Mouse (Mus musculus): ENCODE data around the gene Begain. TPM values are rescaled to one million over a fixed set of nuclear protein-coding genes. Genes with fewer than 3 reads are reported as not detected.

Gene Begain
- polyA plus RNA-seq, 1 experiment from 2014 or later: 10.6 TPM

- 61% methylated on average over 4 of the region's 4 CpGs for WGBS
Measured at GRCm38 (mm10) chr12:109057736-109058135, 10.3 kb downstream of the Begain start.

GRCm38 (mm10) chr12:109053020-109053806, 14.8 kb downstream of the Begain start:
- DNase-seq (peak; percentile 34), ATAC-seq (ENCODE audit: insufficient read depth) (peak; percentile 51; the same call in 1 of the 2 replicates)
- Histone ChIP-seq H3K4me1 (ENCODE audit: insufficient read depth) (no peaks in the 10 kb centered on the region), H3K36me3 (ENCODE audit: insufficient read depth) (no peaks in the 10 kb centered on the region), H3K27ac (ENCODE audit: low read depth) (no peak overlapping the region), H3K27me3 (ENCODE audit: insufficient read depth, low read length) (peaks cover 60% of the 10 kb centered on the region), H3K4me3 (ENCODE audit: low read depth, low read length) (peak overlapping the region; percentile 55), H3K9ac (peak overlapping the region; percentile 57), H3K4me2 (peak overlapping the region; percentile 94), H3K9me3 (ENCODE audit: low read depth, low read length) (no peaks in the 10 kb centered on the region)
- TF ChIP-seq CTCF (IDR thresholded peaks at IDR 0.05; ENCODE audit: low read depth): no peak
- WGBS: under 1% methylated on average over 90 of the region's 105 CpGs

More at GRCm38 (mm10) chr12:109057736-109058135, 10.3 kb downstream of the Begain start:
- Histone ChIP-seq H3K27me3 (ENCODE audit: insufficient read depth, low read length) (peaks cover 34% of the 10 kb centered on the region), H3K9ac (no peak overlapping the region), H3K4me2 (no peak overlapping the region), H3K36me3 (ENCODE audit: insufficient read depth) (no peaks in the 10 kb centered on the region), H3K27ac (ENCODE audit: low read depth) (no peak overlapping the region), H3K4me3 (ENCODE audit: low read depth, low read length) (no peak overlapping the region), H3K9me3 (ENCODE audit: low read depth, low read length) (no peaks in the 10 kb centered on the region), H3K4me1 (ENCODE audit: insufficient read depth) (no peaks in the 10 kb centered on the region)
- no peak for DNase-seq
- ATAC-seq (ENCODE audit: insufficient read depth): no peak
- TF ChIP-seq CTCF (IDR thresholded peaks at IDR 0.05; ENCODE audit: low read depth): no peak

GRCm38 (mm10) chr12:109049949-109050348, 18.1 kb downstream of the Begain start:
- Histone ChIP-seq H3K4me1 (ENCODE audit: insufficient read depth) (no peaks in the 10 kb centered on the region), H3K4me3 (ENCODE audit: low read depth, low read length) (no peak overlapping the region), H3K9me3 (ENCODE audit: low read depth, low read length) (no peaks in the 10 kb centered on the region), H3K9ac (no peak overlapping the region), H3K27ac (ENCODE audit: low read depth) (no peak overlapping the region), H3K4me2 (no peak overlapping the region), H3K27me3 (ENCODE audit: insufficient read depth, low read length) (peaks cover 48% of the 10 kb centered on the region), H3K36me3 (ENCODE audit: insufficient read depth) (no peaks in the 10 kb centered on the region)
- TF ChIP-seq CTCF (IDR thresholded peaks at IDR 0.05; ENCODE audit: low read depth): no peak
- no peak for DNase-seq
- no peak for ATAC-seq (ENCODE audit: insufficient read depth)
- 77% methylated on average over 4 of the region's 4 CpGs for WGBS

- WGBS: 77% methylated on average over 7 of the region's 7 CpGs
- DNase-seq (no peak), ATAC-seq (ENCODE audit: insufficient read depth) (no peak)
- peaks cover 6% of the 10 kb centered on the region; the same call in 1 of the 2 replicates for H3K27me3 ChIP-seq (ENCODE audit: insufficient read depth, low read length)
- H3K9me3 ChIP-seq (ENCODE audit: low read depth, low read length): no peaks in the 10 kb centered on the region
- no peak overlapping the region for H3K4me3 ChIP-seq (ENCODE audit: low read depth, low read length)
- TF ChIP-seq CTCF (IDR thresholded peaks at IDR 0.05; ENCODE audit: low read depth): no peak
- no peaks in the 10 kb centered on the region for H3K36me3 ChIP-seq (ENCODE audit: insufficient read depth)
- H3K4me2 ChIP-seq: no peak overlapping the region
- no peaks in the 10 kb centered on the region for H3K4me1 ChIP-seq (ENCODE audit: insufficient read depth)
- H3K9ac ChIP-seq: no peak overlapping the region
- no peak overlapping the region for H3K27ac ChIP-seq (ENCODE audit: low read depth)
Measured at GRCm38 (mm10) chr12:109045581-109045980, 22.4 kb downstream of the Begain start.

DNA sequence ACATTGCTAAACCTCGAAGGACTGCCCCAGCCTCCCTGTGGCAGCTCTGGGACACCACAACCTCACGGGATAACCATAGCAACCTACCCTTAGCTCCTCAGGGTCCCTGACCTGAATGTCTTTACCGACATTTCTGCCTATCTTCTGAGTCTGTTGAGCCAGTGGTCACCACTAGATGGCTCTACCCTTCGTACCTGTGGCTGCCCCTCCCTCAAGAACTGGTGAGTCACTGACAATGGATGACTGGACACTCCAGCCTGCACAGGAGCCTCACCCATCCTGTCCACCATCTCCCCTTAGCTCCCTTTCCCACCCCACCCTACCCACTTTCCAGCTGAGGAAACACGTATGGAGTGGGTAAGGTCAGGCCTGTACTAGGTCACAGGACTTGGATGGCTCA, 23.5 kb downstream of the Begain start:
- ATAC-seq (ENCODE audit: insufficient read depth): no peak
- H3K4me3 ChIP-seq (ENCODE audit: low read depth, low read length): no peak overlapping the region

DNA sequence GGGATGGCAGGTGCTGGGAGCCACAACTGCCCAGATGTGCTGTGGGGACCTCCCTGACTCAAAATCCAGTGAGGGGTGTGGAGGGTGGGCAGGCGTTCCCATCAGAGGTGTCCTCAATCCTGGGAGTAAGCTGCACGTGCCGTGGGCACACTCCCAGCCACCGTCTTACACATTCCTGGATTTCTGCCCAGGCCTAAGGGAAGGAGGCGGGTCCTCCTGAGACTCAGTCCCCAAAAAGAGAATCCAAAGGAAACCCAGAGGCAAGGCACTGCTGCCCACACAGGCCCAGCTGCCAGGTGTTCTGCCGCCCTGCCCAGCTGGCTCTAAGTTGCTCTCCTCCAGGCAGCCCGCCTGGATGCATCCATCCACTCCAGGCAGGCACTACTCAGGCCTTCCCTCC, 28.7 kb downstream of the Begain start:
- no peak for ATAC-seq (ENCODE audit: insufficient read depth)
- DNase-seq: peak; percentile 61

More for the DNA sequence above, 23.5 kb downstream of the Begain start:
- TF ChIP-seq CTCF (IDR thresholded peaks at IDR 0.05; ENCODE audit: low read depth): peak; percentile 61
- WGBS: 17% methylated on average over 5 of the region's 5 CpGs
- DNase-seq: peak; percentile 39
- H3K27me3 ChIP-seq (ENCODE audit: insufficient read depth, low read length): no peaks in the 10 kb centered on the region
- H3K4me1 ChIP-seq (ENCODE audit: insufficient read depth): no peaks in the 10 kb centered on the region
- H3K27ac ChIP-seq (ENCODE audit: low read depth): no peak overlapping the region
- H3K4me2 ChIP-seq: no peak overlapping the region
- no peaks in the 10 kb centered on the region for H3K36me3 ChIP-seq (ENCODE audit: insufficient read depth)
- H3K9me3 ChIP-seq (ENCODE audit: low read depth, low read length): no peaks in the 10 kb centered on the region
- no peak overlapping the region for H3K9ac ChIP-seq

DNA sequence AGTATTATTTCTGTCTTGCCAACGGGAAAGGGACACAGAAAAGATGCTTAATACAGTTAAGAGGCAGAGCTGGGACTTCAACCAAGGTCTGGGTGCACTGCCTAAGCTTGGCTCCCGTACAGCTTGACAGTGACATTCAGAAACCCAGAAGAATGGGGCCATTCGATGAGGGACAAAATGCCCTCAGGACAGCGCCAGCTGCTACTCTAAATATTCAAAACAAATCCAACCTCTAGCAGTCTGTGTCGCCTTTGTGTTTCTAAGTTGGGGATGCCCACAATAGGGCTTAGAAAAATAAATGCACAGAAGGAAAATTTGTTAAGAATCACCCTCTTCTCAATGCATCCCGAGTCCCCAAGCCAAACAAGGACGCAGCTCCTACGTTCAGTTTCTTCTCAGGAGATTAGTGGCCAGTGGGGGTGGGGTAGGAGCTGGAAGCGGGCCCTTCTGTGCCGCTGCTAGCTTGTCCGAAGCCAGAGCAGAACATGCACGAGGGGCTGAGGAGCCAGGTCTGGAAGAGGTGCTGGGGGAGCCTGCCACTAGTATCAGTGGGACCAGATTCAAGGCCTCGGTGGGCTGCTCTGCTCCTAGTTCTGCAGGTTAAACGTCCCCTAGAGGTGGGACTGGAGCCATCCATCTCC, 29.7 kb downstream of the Begain start:
- no peak overlapping the region for H3K9ac ChIP-seq
- H3K36me3 ChIP-seq (ENCODE audit: insufficient read depth): no peaks in the 10 kb centered on the region
- DNase-seq (no peak), ATAC-seq (ENCODE audit: insufficient read depth) (no peak)
- 41% methylated on average over 14 of the region's 14 CpGs for WGBS
- no peak overlapping the region for H3K4me3 ChIP-seq (ENCODE audit: low read depth, low read length)
- H3K4me2 ChIP-seq: no peak overlapping the region
- no peaks in the 10 kb centered on the region for H3K4me1 ChIP-seq (ENCODE audit: insufficient read depth)
- H3K27ac ChIP-seq (ENCODE audit: low read depth): no peak overlapping the region
- H3K27me3 ChIP-seq (ENCODE audit: insufficient read depth, low read length): peaks cover 15% of the 10 kb centered on the region
- peaks cover 4% of the 10 kb centered on the region; the same call in 1 of the 2 replicates for H3K9me3 ChIP-seq (ENCODE audit: low read depth, low read length)
- no peak for TF ChIP-seq CTCF (IDR thresholded peaks at IDR 0.05; ENCODE audit: low read depth)

More for the DNA sequence above, 28.7 kb downstream of the Begain start:
- Histone ChIP-seq H3K4me2 (no peak overlapping the region), H3K36me3 (ENCODE audit: insufficient read depth) (no peaks in the 10 kb centered on the region), H3K27ac (ENCODE audit: low read depth) (no peak overlapping the region), H3K9me3 (ENCODE audit: low read depth, low read length) (no peaks in the 10 kb centered on the region), H3K9ac (no peak overlapping the region), H3K27me3 (ENCODE audit: insufficient read depth, low read length) (peaks cover 5% of the 10 kb centered on the region), H3K4me1 (ENCODE audit: insufficient read depth) (no peaks in the 10 kb centered on the region), H3K4me3 (ENCODE audit: low read depth, low read length) (no peak overlapping the region)
- no peak for TF ChIP-seq CTCF (IDR thresholded peaks at IDR 0.05; ENCODE audit: low read depth)
- 48% methylated on average over 7 of the region's 7 CpGs for WGBS

Data from lung, embryonic 14.5 days (tissue).